Mouse (Mus musculus): ENCODE measurements around the gene Taar7a.

DNA sequence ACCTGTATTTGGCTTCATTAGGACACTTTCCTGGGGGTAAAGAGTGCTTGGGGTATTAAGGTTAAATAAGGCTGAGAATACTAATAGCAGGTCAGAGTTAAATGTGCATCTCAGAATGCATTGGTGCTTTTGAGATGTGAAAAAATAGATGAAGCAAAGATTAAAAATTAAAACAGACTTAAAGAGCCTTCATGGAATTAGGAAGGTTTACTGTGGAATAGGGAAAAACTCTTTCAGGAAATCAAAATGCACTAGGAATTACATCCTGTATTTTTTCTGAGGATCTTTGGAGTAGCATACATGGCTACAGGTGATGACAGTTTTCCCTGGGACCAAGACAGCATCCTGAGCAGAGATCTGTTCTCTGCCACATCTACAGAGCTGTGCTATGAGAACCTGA, 33.6 kb upstream of the Taar7a start, which contains the start of gene Taar7d:
- TF ChIP-seq POLR2A (IDR thresholded peaks at IDR 0.05; ENCODE audit: insufficient read depth, low read depth, low read length) (no peak), CTCF (IDR thresholded peaks at IDR 0.05) (no peak)
